Mouse (Mus musculus): ENCODE measurements around the gene Armc8. TPM values are rescaled to one million over a fixed set of nuclear protein-coding genes. Genes with fewer than 3 reads are reported as not detected.

Gene Armc8
- total RNA-seq, 1 experiment = 25.7 TPM

DNA sequence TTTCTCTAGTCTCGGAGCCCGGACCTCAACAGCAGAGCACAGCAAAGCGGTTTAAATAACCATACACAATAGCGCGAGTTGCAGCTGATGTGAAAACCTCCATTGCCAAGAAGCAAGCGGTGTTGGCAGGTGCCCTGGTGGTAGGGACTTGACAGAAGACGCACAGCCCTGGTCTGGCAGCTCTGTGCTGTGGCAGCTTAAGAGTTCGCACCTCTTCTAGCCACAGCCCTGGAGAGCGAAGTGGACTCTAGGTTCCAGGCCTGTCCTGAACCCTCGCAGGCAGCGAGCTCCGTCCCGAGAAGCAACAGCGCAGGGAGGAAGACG is 714 bp downstream of the Armc8 start:
- DNase-seq (ENCODE audit: low read depth, low spot score) = no peak
- no peak overlapping the region for H3K27ac ChIP-seq (ENCODE audit: insufficient read depth, low read depth, low read length, poor library complexity, severe bottlenecking)

GRCm38 (mm10) chr9:99563714-99564113 is 5.0 kb downstream of the Armc8 start:
- Histone ChIP-seq H3K27ac (ENCODE audit: insufficient read depth, low read depth, low read length, poor library complexity, severe bottlenecking) (no peak overlapping the region), H3K4me1 (ENCODE audit: control insufficient read depth in 2 of 2, insufficient read depth in 2 of 2, low read length in 2 of 2, poor library complexity in 1 of 2) (0 out of 4 replicates have a peak, but pooled peaks cover 2% of the 10 kb centered on the region in 2 experiments), H3K36me3 (ENCODE audit: control insufficient read depth, insufficient read depth, low read length, poor library complexity, severe bottlenecking) (no peaks in the 10 kb centered on the region), H3K9ac (ENCODE audit: insufficient read depth, low read depth, low read length, poor library complexity, severe bottlenecking) (no peak overlapping the region), H3K9me3 (ENCODE audit: control insufficient read depth, insufficient read depth, low read depth, low read length) (no peaks in the 10 kb centered on the region), H3K4me3 (ENCODE audit: insufficient read depth in 1 of 2, low read depth in 1 of 2, low read length in 2 of 2, poor library complexity in 1 of 2, severe bottlenecking in 1 of 2) (no peak overlapping the region)
- TF ChIP-seq MAFK (IDR thresholded peaks at IDR 0.05; ENCODE audit: insufficient read depth, low read depth, low read length) (no peak), ZNF384 (IDR thresholded peaks at IDR 0.05; ENCODE audit: low read depth, low read length) (no peak), CHD2 (IDR thresholded peaks at IDR 0.05; ENCODE audit: low read depth, low read length) (no peak)
- DNase-seq (ENCODE audit: low read depth, low spot score) = peak; percentile 63
- in situ Hi-C loops (cut with MboI; ENCODE audit: low sequenced_read_pairs in 2 of 2, unreplicated experiment in 2 of 2) = no loop called here

More for the DNA sequence above, 714 bp downstream of the Armc8 start:
- peak overlapping the region; percentile 98 for H3K9ac ChIP-seq (ENCODE audit: insufficient read depth, low read depth, low read length, poor library complexity, severe bottlenecking)
- peak overlapping the region; percentile 89 to 97 for H3K4me3 ChIP-seq (ENCODE audit: insufficient read depth in 1 of 2, low read depth in 1 of 2, low read length in 2 of 2, poor library complexity in 1 of 2, severe bottlenecking in 1 of 2)
- H3K4me1 ChIP-seq (ENCODE audit: control insufficient read depth in 2 of 2, insufficient read depth in 2 of 2, low read length in 2 of 2, poor library complexity in 1 of 2) = 0 out of 4 replicates have a peak, but pooled peaks cover 2% of the 10 kb centered on the region in 2 experiments
- in situ Hi-C loops (cut with MboI; ENCODE audit: low sequenced_read_pairs in 2 of 2, unreplicated experiment in 2 of 2) = no loop called here
- TF ChIP-seq MAFK (IDR thresholded peaks at IDR 0.05; ENCODE audit: insufficient read depth, low read depth, low read length) (no peak), CHD2 (IDR thresholded peaks at IDR 0.05; ENCODE audit: low read depth, low read length) (no peak), HCFC1 (IDR thresholded peaks at IDR 0.05; ENCODE audit: borderline replicate concordance, insufficient read depth, low read length) (no peak), ZNF384 (IDR thresholded peaks at IDR 0.05; ENCODE audit: low read depth, low read length) (no peak), ZC3H11A (IDR thresholded peaks at IDR 0.05; ENCODE audit: borderline replicate concordance, low read depth, low read length) (no peak)
- no peaks in the 10 kb centered on the region for H3K9me3 ChIP-seq (ENCODE audit: control insufficient read depth, insufficient read depth, low read depth, low read length)
- H3K36me3 ChIP-seq (ENCODE audit: control insufficient read depth, insufficient read depth, low read length, poor library complexity, severe bottlenecking) = no peaks in the 10 kb centered on the region

- no peak overlapping the region for H3K4me3 ChIP-seq (ENCODE audit: insufficient read depth in 1 of 2, low read depth in 1 of 2, low read length in 2 of 2, poor library complexity in 1 of 2, severe bottlenecking in 1 of 2)
- H3K36me3 ChIP-seq (ENCODE audit: control insufficient read depth, insufficient read depth, low read length, poor library complexity, severe bottlenecking) = no peaks in the 10 kb centered on the region
- no peaks in the 10 kb centered on the region for H3K4me1 ChIP-seq (ENCODE audit: control insufficient read depth in 2 of 2, insufficient read depth in 2 of 2, low read length in 2 of 2, poor library complexity in 1 of 2)
- no peak overlapping the region for H3K9ac ChIP-seq (ENCODE audit: insufficient read depth, low read depth, low read length, poor library complexity, severe bottlenecking)
- in situ Hi-C loops (cut with MboI; ENCODE audit: low sequenced_read_pairs in 2 of 2, unreplicated experiment in 2 of 2) = no loop called here
- no peak for DNase-seq (ENCODE audit: low read depth, low spot score)
- TF ChIP-seq HCFC1 (IDR thresholded peaks at IDR 0.05; ENCODE audit: borderline replicate concordance, insufficient read depth, low read length) = no peak
- no peak for TF ChIP-seq ZNF384 (IDR thresholded peaks at IDR 0.05; ENCODE audit: low read depth, low read length)
- no peaks in the 10 kb centered on the region for H3K9me3 ChIP-seq (ENCODE audit: control insufficient read depth, insufficient read depth, low read depth, low read length)
- no peak overlapping the region for H3K27ac ChIP-seq (ENCODE audit: insufficient read depth, low read depth, low read length, poor library complexity, severe bottlenecking)
Observed at GRCm38 (mm10) chr9:99560389-99560788, 8.3 kb downstream of the Armc8 start.

DNA sequence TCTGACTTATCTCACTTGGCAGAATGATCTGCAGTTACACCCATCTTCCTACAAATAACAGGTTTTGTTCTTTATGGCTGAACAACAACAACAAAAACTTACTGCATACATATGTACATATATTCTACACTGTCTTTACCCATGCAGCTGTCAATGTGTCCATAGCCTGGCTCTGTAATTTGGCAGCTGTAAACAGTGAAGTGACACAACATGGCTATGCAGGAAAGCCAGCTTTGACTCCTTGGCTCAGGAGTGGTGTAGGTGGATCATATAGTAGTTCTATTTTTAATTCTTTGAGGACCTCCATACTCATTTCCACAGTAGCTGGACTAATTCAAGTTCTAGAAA is 9.2 kb downstream of the Armc8 start:
- Histone ChIP-seq H3K9me3 (ENCODE audit: control insufficient read depth, insufficient read depth, low read depth, low read length) (no peaks in the 10 kb centered on the region), H3K4me1 (ENCODE audit: control insufficient read depth in 2 of 2, insufficient read depth in 2 of 2, low read length in 2 of 2, poor library complexity in 1 of 2) (no peaks in the 10 kb centered on the region), H3K27ac (ENCODE audit: insufficient read depth, low read depth, low read length, poor library complexity, severe bottlenecking) (no peak overlapping the region), H3K9ac (ENCODE audit: insufficient read depth, low read depth, low read length, poor library complexity, severe bottlenecking) (no peak overlapping the region), H3K36me3 (ENCODE audit: control insufficient read depth, insufficient read depth, low read length, poor library complexity, severe bottlenecking) (no peaks in the 10 kb centered on the region), H3K4me3 (ENCODE audit: insufficient read depth in 1 of 2, low read depth in 1 of 2, low read length in 2 of 2, poor library complexity in 1 of 2, severe bottlenecking in 1 of 2) (no peak overlapping the region)
- TF ChIP-seq HCFC1 (IDR thresholded peaks at IDR 0.05; ENCODE audit: borderline replicate concordance, insufficient read depth, low read length) (no peak), ZC3H11A (IDR thresholded peaks at IDR 0.05; ENCODE audit: borderline replicate concordance, low read depth, low read length) (no peak), MAFK (IDR thresholded peaks at IDR 0.05; ENCODE audit: insufficient read depth, low read depth, low read length) (no peak), CHD2 (IDR thresholded peaks at IDR 0.05; ENCODE audit: low read depth, low read length) (no peak), ZNF384 (IDR thresholded peaks at IDR 0.05; ENCODE audit: low read depth, low read length) (no peak)
- in situ Hi-C loops (cut with MboI; ENCODE audit: low sequenced_read_pairs in 2 of 2, unreplicated experiment in 2 of 2) = no loop called here
- DNase-seq (ENCODE audit: low read depth, low spot score) = no peak

- TF ChIP-seq HCFC1 (IDR thresholded peaks at IDR 0.05; ENCODE audit: borderline replicate concordance, insufficient read depth, low read length) = no peak
- TF ChIP-seq ZC3H11A (IDR thresholded peaks at IDR 0.05; ENCODE audit: borderline replicate concordance, low read depth, low read length) = no peak
- no peak for TF ChIP-seq CHD2 (IDR thresholded peaks at IDR 0.05; ENCODE audit: low read depth, low read length)
- no peak for TF ChIP-seq ZNF384 (IDR thresholded peaks at IDR 0.05; ENCODE audit: low read depth, low read length)
- no peaks in the 10 kb centered on the region for H3K9me3 ChIP-seq (ENCODE audit: control insufficient read depth, insufficient read depth, low read depth, low read length)
- no peak for DNase-seq (ENCODE audit: low read depth, low spot score)
- no peaks in the 10 kb centered on the region for H3K4me1 ChIP-seq (ENCODE audit: control insufficient read depth in 2 of 2, insufficient read depth in 2 of 2, low read length in 2 of 2, poor library complexity in 1 of 2)
- in situ Hi-C loops (cut with MboI; ENCODE audit: low sequenced_read_pairs in 2 of 2, unreplicated experiment in 2 of 2) = no loop called here
- H3K4me3 ChIP-seq (ENCODE audit: insufficient read depth in 1 of 2, low read depth in 1 of 2, low read length in 2 of 2, poor library complexity in 1 of 2, severe bottlenecking in 1 of 2) = no peak overlapping the region
- H3K27ac ChIP-seq (ENCODE audit: insufficient read depth, low read depth, low read length, poor library complexity, severe bottlenecking) = no peak overlapping the region
- no peak overlapping the region for H3K9ac ChIP-seq (ENCODE audit: insufficient read depth, low read depth, low read length, poor library complexity, severe bottlenecking)
- no peaks in the 10 kb centered on the region for H3K36me3 ChIP-seq (ENCODE audit: control insufficient read depth, insufficient read depth, low read length, poor library complexity, severe bottlenecking)
Observed at GRCm38 (mm10) chr9:99558824-99559556, 9.7 kb downstream of the Armc8 start.
